Mouse (Mus musculus) stomach, embryonic 16.5 days (tissue): ENCODE measurements around the gene Lair1. TPM values are rescaled to one million over a fixed set of nuclear protein-coding genes. Genes with fewer than 3 reads are reported as not detected.

Experiments
- ATAC-seq: fragments of 200-750 bp; cut with Nextera tagmentation; 2 replicates; pipeline ENCODE4 v1.8.0; 2017; ENCODE audit warnings: moderate number of reproducible peaks, moderate TSS enrichment; ENCODE audit not compliant: insufficient read depth, low FRiP score
- H3K27ac ChIP-seq: fragments of 300-500 bp; sonication (generic); 2 replicates; pipeline ENCODE4 v1.5.1; 2014; ENCODE audit warnings: low read length
- H3K27me3 ChIP-seq: fragments of 300-500 bp; sonication (generic); 2 replicates; pipeline ENCODE4 v1.6.1; 2014; ENCODE audit warnings: low read length, control low read depth, mixed read lengths; ENCODE audit not compliant: control insufficient read depth, insufficient read depth
- H3K36me3 ChIP-seq: fragments of 300-500 bp; sonication (generic); 2 replicates; pipeline ENCODE4 v1.6.1; 2014; ENCODE audit warnings: low read length; ENCODE audit not compliant: control insufficient read depth, insufficient read depth
- H3K4me1 ChIP-seq: fragments of 300-500 bp; sonication (generic); 2 replicates; pipeline ENCODE4 v1.6.1; 2014; ENCODE audit warnings: low read length, control low read depth, mixed read lengths; ENCODE audit not compliant: control insufficient read depth, insufficient read depth
- H3K4me2 ChIP-seq: fragments of 300-500 bp; sonication (generic); 2 replicates; pipeline ENCODE4 v1.6.1; 2014; ENCODE audit warnings: low read depth, low read length, mixed read lengths
- H3K4me3 ChIP-seq: fragments of 300-500 bp; sonication (generic); replicated peaks from 2 replicates; pipeline ENCODE4 v1.5.1; 2014; ENCODE audit warnings: mild to moderate bottlenecking, low read length
- H3K9ac ChIP-seq: fragments of 300-500 bp; sonication (generic); 2 replicates; pipeline ENCODE4 v1.6.1; 2014; ENCODE audit warnings: low read length
- H3K9me3 ChIP-seq: fragments of 300-500 bp; sonication (generic); replicated peaks from 2 replicates; pipeline ENCODE4 v1.6.1; 2016; ENCODE audit warnings: low read length, control low read depth; ENCODE audit not compliant: control insufficient read depth
- WGBS: fragments of 180-500 bp; shearing (Covaris S2); extraction: QIAGEN DNeasy Blood & Tissue Kit; methylation state at CpG from one replicate; pipeline ENCODE4 v1.1.7; 2014; 5-methylcytosine and 5-hydroxymethylcytosine counted together
- polyA plus RNA-seq: library from polyadenylated mRNA; unstranded; fragments of >200 nt; fragmentation: Nextera tagmentation; extraction: Ambion mirVana; gene quantifications from 2 replicates; pipeline ENCODE4 v1.2.1, GENCODE M21; 2015

Lair1 gene
- polyA plus RNA-seq, 1 experiment from 2014 or later = 1.8 TPM

DNA sequence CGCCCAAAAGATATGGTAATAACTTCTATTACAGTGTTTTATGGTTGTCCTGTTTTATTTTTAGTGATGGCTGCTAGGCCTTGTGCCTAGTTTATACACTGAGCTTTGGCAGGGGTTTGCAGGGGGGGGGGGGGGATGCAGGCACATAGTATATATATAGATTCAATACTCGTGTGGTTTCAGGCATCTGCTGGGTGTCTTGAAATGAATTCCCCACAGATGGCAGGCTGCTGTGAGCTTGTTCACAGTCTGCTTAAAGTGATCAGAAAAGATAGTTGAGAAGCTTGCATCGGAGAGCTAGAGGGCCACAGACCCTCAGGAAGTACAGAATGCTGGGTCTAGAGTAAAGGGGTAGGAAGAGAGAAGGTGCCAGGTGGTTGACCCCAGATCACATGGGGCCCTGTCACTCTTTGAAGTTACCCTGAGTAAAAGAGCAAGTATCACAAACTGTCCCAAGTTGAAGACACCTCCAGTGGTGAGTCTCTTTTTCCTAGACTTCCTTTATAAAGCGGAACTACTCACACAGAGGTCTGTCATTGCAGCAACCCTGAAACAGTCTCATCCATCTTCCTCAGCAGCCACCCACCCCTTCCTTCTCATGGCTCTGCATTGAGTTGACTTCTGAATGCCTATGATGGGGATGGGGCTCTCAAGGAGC, 24.4 kb upstream of the Lair1 start:
- ATAC-seq = no peak

DNA sequence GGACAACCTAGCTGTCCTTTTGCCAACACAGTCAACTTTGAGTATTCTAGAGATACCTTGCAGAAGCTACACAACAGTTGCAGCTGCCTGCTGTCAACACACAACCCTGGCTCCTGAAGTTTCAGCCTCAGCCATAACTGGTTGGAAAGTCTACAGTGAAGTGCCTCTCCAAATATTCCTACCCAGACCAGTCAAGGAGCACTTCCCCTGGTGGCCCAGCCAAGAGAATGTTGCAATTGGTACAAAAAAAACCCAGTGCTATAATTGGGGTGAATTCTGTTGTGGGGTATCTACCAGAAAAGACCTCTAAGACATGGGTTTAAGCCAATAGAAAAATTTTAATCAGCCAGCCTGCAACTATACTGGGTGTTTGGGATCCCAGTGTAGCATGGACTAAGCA, 22.6 kb upstream of the Lair1 start:
- H3K27me3 ChIP-seq = no peaks in the 10 kb centered on the region
- H3K4me3 ChIP-seq = no peak overlapping the region
- ATAC-seq = no peak
- no peak overlapping the region for H3K27ac ChIP-seq
- no peaks in the 10 kb centered on the region for H3K9me3 ChIP-seq
- H3K4me2 ChIP-seq = no peak overlapping the region
- peaks cover 11% of the 10 kb centered on the region; the same call in 1 of the 2 replicates for H3K4me1 ChIP-seq
- H3K9ac ChIP-seq = no peak overlapping the region
- H3K36me3 ChIP-seq = no peaks in the 10 kb centered on the region

More for the DNA sequence above, 24.4 kb upstream of the Lair1 start:
- Histone ChIP-seq H3K4me2 (no peak overlapping the region), H3K9ac (no peak overlapping the region), H3K27ac (no peak overlapping the region), H3K4me3 (no peak overlapping the region), H3K36me3 (no peaks in the 10 kb centered on the region), H3K9me3 (no peaks in the 10 kb centered on the region), H3K4me1 (peaks cover 11% of the 10 kb centered on the region; the same call in 1 of the 2 replicates), H3K27me3 (no peaks in the 10 kb centered on the region)
- 58% methylated on average over 4 of the region's 4 CpGs for WGBS

DNA sequence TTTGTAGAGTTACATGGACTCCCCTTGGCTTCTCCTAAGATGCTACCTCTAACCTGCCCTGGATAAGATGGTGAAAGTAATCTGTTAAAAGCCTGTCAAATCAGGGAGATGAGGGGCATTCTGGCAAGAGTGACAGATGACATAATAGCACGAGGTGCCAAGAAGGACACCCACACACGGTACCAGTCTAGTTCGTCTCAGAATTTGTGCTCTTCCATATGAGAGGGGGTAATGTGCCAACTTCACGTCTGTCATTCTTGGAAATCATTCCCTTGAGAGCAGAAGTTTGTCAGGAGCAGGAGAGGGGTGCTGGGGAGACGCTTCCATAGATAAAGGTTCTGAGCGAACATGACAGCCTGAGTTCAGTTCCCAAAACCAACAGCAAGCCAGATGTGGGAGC, 21.2 kb upstream of the Lair1 start:
- H3K9me3 ChIP-seq = no peaks in the 10 kb centered on the region
- no peak for ATAC-seq
- H3K4me2 ChIP-seq = no peak overlapping the region
- peaks cover 11% of the 10 kb centered on the region; the same call in 1 of the 2 replicates for H3K4me1 ChIP-seq
- H3K4me3 ChIP-seq = no peak overlapping the region
- WGBS = 73% methylated on average over 6 of the region's 6 CpGs
- H3K9ac ChIP-seq = no peak overlapping the region
- no peak overlapping the region for H3K27ac ChIP-seq
- H3K36me3 ChIP-seq = no peaks in the 10 kb centered on the region
- no peaks in the 10 kb centered on the region for H3K27me3 ChIP-seq

DNA sequence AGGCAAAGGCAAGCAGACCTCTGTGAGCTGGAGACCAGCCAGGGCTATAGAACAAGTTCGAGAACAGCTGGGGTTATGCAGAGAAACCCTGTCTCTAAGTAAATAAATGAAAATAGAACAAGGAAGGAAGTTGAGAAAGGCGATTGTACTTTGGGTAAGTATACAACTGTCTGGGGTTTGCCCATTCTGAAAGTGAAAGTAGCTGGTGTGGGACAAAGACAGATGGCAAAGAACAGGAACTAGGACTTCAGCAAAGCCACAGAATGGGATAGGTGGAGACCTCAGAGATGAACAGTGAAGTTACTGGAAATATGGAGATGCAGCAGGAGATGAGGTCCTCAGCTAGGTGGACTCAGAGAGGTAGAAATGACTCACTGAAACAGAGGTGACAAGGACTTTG, 19.8 kb upstream of the Lair1 start:
- H3K27ac ChIP-seq = peak overlapping the region; percentile 77
- H3K4me1 ChIP-seq = peaks cover 11% of the 10 kb centered on the region; the same call in 1 of the 2 replicates
- ATAC-seq = peak; percentile 69
- no peaks in the 10 kb centered on the region for H3K27me3 ChIP-seq
- H3K4me3 ChIP-seq = peak overlapping the region; percentile 13; the same call in 1 of the 2 replicates
- peak overlapping the region; percentile 32 for H3K4me2 ChIP-seq
- no peaks in the 10 kb centered on the region for H3K36me3 ChIP-seq
- WGBS = 5% methylated on average over 2 of the region's 2 CpGs
- no peaks in the 10 kb centered on the region for H3K9me3 ChIP-seq
- peak overlapping the region; percentile 16; the same call in 1 of the 2 replicates for H3K9ac ChIP-seq

DNA sequence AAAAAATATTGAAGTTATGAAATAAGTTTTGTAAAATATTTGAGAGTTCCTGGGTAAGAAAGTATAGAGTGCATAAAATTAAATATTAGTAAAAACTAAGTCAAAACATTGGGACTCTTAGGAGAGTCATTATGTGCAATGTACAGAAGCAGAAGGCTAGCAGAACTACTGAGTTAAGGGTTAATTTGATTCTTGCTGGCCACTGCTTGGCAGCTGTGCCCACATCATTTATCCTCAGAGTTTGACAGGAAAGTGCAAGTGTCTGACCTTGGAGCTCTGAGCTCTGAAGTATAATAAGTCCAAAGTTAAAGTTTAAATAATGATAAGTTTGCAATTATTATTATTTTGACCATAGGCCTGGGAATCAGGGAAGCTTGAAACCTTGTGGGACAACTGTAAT, 18.7 kb upstream of the Lair1 start:
- Histone ChIP-seq H3K27ac (no peak overlapping the region), H3K9ac (no peak overlapping the region), H3K36me3 (no peaks in the 10 kb centered on the region), H3K4me3 (no peak overlapping the region), H3K4me1 (peaks cover 11% of the 10 kb centered on the region; the same call in 1 of the 2 replicates), H3K9me3 (no peaks in the 10 kb centered on the region), H3K4me2 (no peak overlapping the region), H3K27me3 (no peaks in the 10 kb centered on the region)
- ATAC-seq = 0 out of 2 replicates have a peak, but pooled peaks have one; percentile 39

DNA sequence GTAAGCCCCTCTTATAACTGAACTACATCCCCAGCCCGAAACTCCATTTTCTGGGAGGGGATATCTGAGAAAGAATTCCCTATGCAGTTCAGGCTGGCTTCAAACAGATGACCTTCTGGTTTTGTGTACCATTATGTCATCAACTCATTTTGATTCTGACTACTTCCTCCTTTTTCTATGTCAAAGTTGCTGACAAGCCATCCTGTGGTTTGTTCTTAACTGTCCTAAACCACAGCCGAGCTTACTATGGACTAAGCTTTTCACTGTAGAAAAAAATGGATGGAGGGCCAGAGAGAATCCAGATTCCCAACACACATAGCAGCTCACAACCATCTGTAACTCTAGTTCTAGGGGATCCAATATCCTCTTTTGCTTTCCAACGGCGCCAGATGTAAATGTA, 17.5 kb upstream of the Lair1 start:
- Histone ChIP-seq H3K4me3 (no peak overlapping the region), H3K4me1 (peaks cover 11% of the 10 kb centered on the region; the same call in 1 of the 2 replicates), H3K36me3 (no peaks in the 10 kb centered on the region), H3K9ac (no peak overlapping the region), H3K4me2 (no peak overlapping the region), H3K27ac (no peak overlapping the region), H3K27me3 (no peaks in the 10 kb centered on the region), H3K9me3 (no peaks in the 10 kb centered on the region)
- 76% methylated on average over 4 of the region's 4 CpGs for WGBS
- ATAC-seq = no peak

DNA sequence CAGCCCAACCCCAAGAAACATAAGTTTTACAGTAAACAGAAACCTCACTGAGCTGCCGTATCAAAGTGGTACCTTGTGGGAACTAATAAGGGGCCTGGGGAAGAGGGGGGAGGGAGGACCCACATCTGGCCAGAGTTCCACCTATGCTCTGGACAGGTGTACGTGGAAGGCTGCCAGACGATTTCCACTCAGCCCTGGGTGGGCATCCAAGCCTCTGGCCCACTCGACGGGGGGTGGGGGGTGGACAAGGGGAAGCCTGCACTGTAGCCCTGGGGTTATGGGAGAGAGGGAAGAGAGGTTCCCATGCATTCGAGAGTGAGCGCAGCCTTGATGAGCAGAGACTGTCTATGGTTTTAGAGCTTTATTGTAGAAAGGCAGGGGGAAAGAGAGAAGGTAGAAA, 16.5 kb upstream of the Lair1 start:
- no peak overlapping the region for H3K4me3 ChIP-seq
- H3K9ac ChIP-seq = no peak overlapping the region
- ATAC-seq = no peak
- H3K27ac ChIP-seq = no peak overlapping the region
- no peaks in the 10 kb centered on the region for H3K27me3 ChIP-seq
- no peaks in the 10 kb centered on the region for H3K36me3 ChIP-seq
- H3K4me1 ChIP-seq = peaks cover 11% of the 10 kb centered on the region; the same call in 1 of the 2 replicates
- 74% methylated on average over 7 of the region's 7 CpGs for WGBS
- no peaks in the 10 kb centered on the region for H3K9me3 ChIP-seq
- H3K4me2 ChIP-seq = no peak overlapping the region

DNA sequence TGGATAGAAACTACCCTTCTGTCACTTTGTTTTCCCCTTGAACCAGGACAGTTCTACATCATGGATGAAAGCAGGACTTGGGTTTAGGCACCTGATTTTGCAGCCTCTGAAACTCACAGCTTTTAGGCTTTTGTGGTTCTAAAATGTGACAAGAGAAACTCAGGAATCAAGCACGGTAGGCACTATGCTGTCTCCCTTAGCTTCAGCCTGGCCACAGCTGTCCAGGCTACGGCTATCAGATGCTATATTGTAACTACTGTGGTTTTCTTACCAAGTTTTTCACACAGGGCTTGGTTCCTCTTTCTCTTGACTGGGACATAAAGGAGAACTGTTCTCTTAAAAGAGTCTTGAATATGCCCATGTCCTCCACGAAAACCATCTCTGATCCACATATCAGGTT, 10.1 kb upstream of the Lair1 start:
- Histone ChIP-seq H3K9me3 (no peaks in the 10 kb centered on the region), H3K4me3 (no peak overlapping the region), H3K36me3 (no peaks in the 10 kb centered on the region), H3K9ac (no peak overlapping the region), H3K4me1 (no peaks in the 10 kb centered on the region), H3K27ac (no peak overlapping the region), H3K4me2 (no peak overlapping the region), H3K27me3 (no peaks in the 10 kb centered on the region)
- no peak for ATAC-seq
- WGBS = 69% methylated on average over 3 of the region's 3 CpGs

DNA sequence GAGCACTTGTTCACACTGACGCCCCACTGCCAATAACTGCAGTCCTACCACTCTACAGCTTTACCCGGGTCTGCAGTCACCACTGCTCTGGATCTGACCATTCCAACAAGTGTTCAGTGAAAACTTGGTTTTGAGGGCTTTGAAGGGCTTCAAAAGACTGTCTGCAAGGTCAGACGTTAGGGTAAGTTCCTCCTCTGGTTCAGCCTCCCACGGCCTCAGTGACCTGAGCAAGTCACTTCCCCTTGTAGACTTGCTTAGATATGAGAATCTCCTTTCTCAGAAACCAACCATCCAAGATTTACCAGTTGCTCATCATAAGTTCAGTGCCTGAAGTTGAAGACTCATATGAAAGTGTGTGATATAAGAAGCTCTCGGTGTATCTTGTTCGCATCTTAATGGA, 8.1 kb upstream of the Lair1 start:
- no peak for ATAC-seq
- Histone ChIP-seq H3K4me2 (no peak overlapping the region), H3K36me3 (no peaks in the 10 kb centered on the region), H3K4me3 (no peak overlapping the region), H3K9me3 (no peaks in the 10 kb centered on the region), H3K27me3 (no peaks in the 10 kb centered on the region), H3K4me1 (no peaks in the 10 kb centered on the region), H3K9ac (no peak overlapping the region), H3K27ac (no peak overlapping the region)
- WGBS = 80% methylated on average over 6 of the region's 6 CpGs
